Mouse (Mus musculus) right cerebral cortex, postnatal 36 days (tissue): ENCODE measurements around the gene Cntn5.

Experiments used
- DNase-seq, 2 experiments: peaks; one replicate each; pipeline ENCODE4 v3.0.0; 2022; ENCODE audit warnings: low spot score in 2 of 2, mixed read lengths in 1 of 2

Cntn5 gene

GRCm38 (mm10) chr9:10230973-10231372 lies 673.6 kb downstream of the Cntn5 start:
- DNase-seq: no peak

GRCm38 (mm10) chr9:10229716-10230115 lies 674.9 kb downstream of the Cntn5 start:
- DNase-seq: peak; percentile 2 to 7

- DNase-seq: peak; percentile 3 to 37
Measured at GRCm38 (mm10) chr9:10226013-10226412, 678.6 kb downstream of the Cntn5 start.

- DNase-seq: no peak
Measured at GRCm38 (mm10) chr9:10186063-10186462, 718.5 kb downstream of the Cntn5 start.

- DNase-seq: no peak
Measured at GRCm38 (mm10) chr9:10170526-10170925, 734.0 kb downstream of the Cntn5 start.

- DNase-seq: no peak
Measured at GRCm38 (mm10) chr9:10121350-10122057, 783.1 kb downstream of the Cntn5 start.

GRCm38 (mm10) chr9:10116581-10116980 lies 788.0 kb downstream of the Cntn5 start:
- no peak for DNase-seq

GRCm38 (mm10) chr9:10109156-10109555 lies 795.4 kb downstream of the Cntn5 start:
- no peak for DNase-seq

- no peak for DNase-seq
Measured at GRCm38 (mm10) chr9:10107861-10108260, 796.7 kb downstream of the Cntn5 start.

GRCm38 (mm10) chr9:10101812-10102440 lies 802.6 kb downstream of the Cntn5 start:
- no peak for DNase-seq

GRCm38 (mm10) chr9:10076282-10076681 lies 828.3 kb downstream of the Cntn5 start:
- no peak for DNase-seq

- no peak for DNase-seq
Measured at GRCm38 (mm10) chr9:10073401-10073800, 831.2 kb downstream of the Cntn5 start.

- no peak for DNase-seq
Measured at GRCm38 (mm10) chr9:10072860-10073259, 831.7 kb downstream of the Cntn5 start.

- no peak for DNase-seq
Measured at GRCm38 (mm10) chr9:10071271-10071670, 833.3 kb downstream of the Cntn5 start.

GRCm38 (mm10) chr9:10044969-10045789 lies 859.4 kb downstream of the Cntn5 start:
- DNase-seq: no peak

GRCm38 (mm10) chr9:10043001-10043400 lies 861.6 kb downstream of the Cntn5 start:
- peak in 1 of 2 experiments; percentile 9 for DNase-seq

GRCm38 (mm10) chr9:10015129-10015528 lies 889.4 kb downstream of the Cntn5 start:
- DNase-seq: no peak

GRCm38 (mm10) chr9:9984028-9984427 lies 920.5 kb downstream of the Cntn5 start:
- DNase-seq: no peak

- DNase-seq: no peak
Measured at GRCm38 (mm10) chr9:9983220-9983619, 921.4 kb downstream of the Cntn5 start.

- no peak for DNase-seq
Measured at GRCm38 (mm10) chr9:9965370-9965769, 939.2 kb downstream of the Cntn5 start.

- no peak for DNase-seq
Measured at GRCm38 (mm10) chr9:9960610-9961172, 943.9 kb downstream of the Cntn5 start.

- no peak for DNase-seq
Measured at GRCm38 (mm10) chr9:9949346-9949745, 955.2 kb downstream of the Cntn5 start.
